Mouse (Mus musculus) liver, postnatal 0 days (tissue): ENCODE results near the gene Srp68.
A peak's percentile ranks its signal among the peaks of the same experiment; 100 is the strongest.

ENCODE experiments used
- CTCF ChIP-seq: sonication (generic); IDR thresholded peaks from 2 replicates; pipeline ENCODE4 v1.5.1; 2016; ENCODE audit warnings: antibody characterized with exemption, low read depth
- EP300 ChIP-seq: IDR thresholded peaks from 2 replicates; pipeline ENCODE4 v1.6.1; 2016; ENCODE audit warnings: antibody characterized with exemption, low read depth, mild to moderate bottlenecking

DNA sequence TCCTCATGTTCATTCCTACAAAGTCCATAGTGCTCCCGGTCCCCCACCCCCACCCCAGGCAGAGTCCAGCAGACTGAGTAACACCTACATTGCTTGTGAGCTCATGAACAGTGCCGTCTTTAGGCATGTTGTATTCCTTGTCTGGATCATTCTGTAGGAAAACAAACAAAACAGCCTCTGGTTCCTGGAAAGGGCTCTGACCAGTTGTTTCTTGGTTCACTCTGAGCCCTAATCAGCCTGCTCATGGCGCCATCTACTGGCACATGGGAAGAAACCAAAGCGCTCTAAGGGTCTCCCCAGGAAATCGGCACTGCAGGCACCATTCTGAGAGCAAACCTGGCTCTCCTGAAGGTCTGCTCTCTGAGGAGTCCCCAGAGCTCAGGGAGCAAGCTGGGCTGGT, 20.3 kb upstream of the Srp68 start:
- no peak for TF ChIP-seq EP300
- peak; percentile 86 for TF ChIP-seq CTCF
